Mouse (Mus musculus) telencephalon, adult 2 months (tissue): ENCODE measurements around the gene Tmem45b.
"Not testable (repeated sequence)": the region's sequence is repeated elsewhere in the genome, so short reads cannot be mapped to it uniquely, and the experiment has no call there.

Experiments used
- DNase-seq: peaks from one replicate; pipeline ENCODE4 v3.0.0-alpha.2; 2011; ENCODE audit warnings: low read depth, low spot score

Gene Tmem45b

GRCm38 (mm10) chr9:31463692-31464474, at the start of gene Tmem45b:
TSS of gene Tmem45b (minus strand) at chr9:31464462.
- DNase-seq: no peak

- no peak for DNase-seq
Observed at GRCm38 (mm10) chr9:31508189-31508588, 43.9 kb upstream of the Tmem45b start.

GRCm38 (mm10) chr9:31501221-31501620, 37.0 kb upstream of the Tmem45b start:
- not testable (repeated sequence) for DNase-seq

- no peak for DNase-seq
Observed at GRCm38 (mm10) chr9:31463190-31463589, 1.1 kb downstream of the Tmem45b start.

- no peak for DNase-seq
Observed at GRCm38 (mm10) chr9:31454356-31454755, 9.9 kb downstream of the Tmem45b start.

- no peak for DNase-seq
Observed at GRCm38 (mm10) chr9:31452166-31452565, 12.1 kb downstream of the Tmem45b start.

GRCm38 (mm10) chr9:31449145-31449772, 15.0 kb downstream of the Tmem45b start:
- no peak for DNase-seq

GRCm38 (mm10) chr9:31444236-31444635, 20.0 kb downstream of the Tmem45b start:
- DNase-seq: no peak

GRCm38 (mm10) chr9:31441487-31441886, 22.8 kb downstream of the Tmem45b start:
- no peak for DNase-seq

GRCm38 (mm10) chr9:31440366-31440765, 23.9 kb downstream of the Tmem45b start:
- DNase-seq: no peak

GRCm38 (mm10) chr9:31439341-31439740, 24.9 kb downstream of the Tmem45b start:
- DNase-seq: no peak

- no peak for DNase-seq
Observed at GRCm38 (mm10) chr9:31438834-31439233, 25.4 kb downstream of the Tmem45b start.

GRCm38 (mm10) chr9:31437861-31438260, 26.4 kb downstream of the Tmem45b start:
- no peak for DNase-seq

GRCm38 (mm10) chr9:31435415-31435814, 28.8 kb downstream of the Tmem45b start:
- no peak for DNase-seq

- no peak for DNase-seq
Observed at GRCm38 (mm10) chr9:31433431-31433830, 30.8 kb downstream of the Tmem45b start.

GRCm38 (mm10) chr9:31432336-31432975, 31.8 kb downstream of the Tmem45b start:
- no peak for DNase-seq

- DNase-seq: no peak
Observed at GRCm38 (mm10) chr9:31431751-31432150, 32.5 kb downstream of the Tmem45b start.

- no peak for DNase-seq
Observed at GRCm38 (mm10) chr9:31430011-31430410, 34.3 kb downstream of the Tmem45b start.

GRCm38 (mm10) chr9:31428971-31429370, 35.3 kb downstream of the Tmem45b start:
- no peak for DNase-seq

- DNase-seq: no peak
Observed at GRCm38 (mm10) chr9:31422143-31422542, 42.1 kb downstream of the Tmem45b start.

- DNase-seq: no peak
Observed at GRCm38 (mm10) chr9:31418821-31419220, 45.4 kb downstream of the Tmem45b start.

GRCm38 (mm10) chr9:31412165-31412564, 52.1 kb downstream of the Tmem45b start:
- DNase-seq: no peak

GRCm38 (mm10) chr9:31405217-31405616, 59.0 kb downstream of the Tmem45b start:
- DNase-seq: no peak
